Mouse (Mus musculus) pancreas, adult 10 weeks (tissue): ENCODE data around the gene Nmb. TPM values are rescaled to one million over a fixed set of nuclear protein-coding genes. Genes with fewer than 3 reads are reported as not detected.

Experiments used
- polyA plus RNA-seq: library from polyadenylated mRNA; stranded (reverse); fragments of 350-450 nt; fragmentation: Illumina TruSeq; extraction: RNeasy Lipid Tissue Mini Kit (QIAGEN cat#74804); gene quantifications from one replicate; pipeline ENCODE4 v1.2.3, GENCODE M21; 2015; ENCODE audit warnings: low read depth, low replicate concordance; ENCODE audit not compliant: insufficient read depth

Gene Nmb
- polyA plus RNA-seq = 9.1 TPM

GRCm38 (mm10) chr7:80904921-80905515, at the start of gene Nmb:
TSS of gene Nmb (minus strand) at chr7:80905076.

GRCm38 (mm10) chr7:80947445-80948350, 42.8 kb upstream of the Nmb start, which contains the start of gene Sec11a:
TSS of gene Sec11a (minus strand) at chr7:80947780.

GRCm38 (mm10) chr7:80900944-80901501, 3.9 kb downstream of the Nmb start, which contains the start of gene Wdr73:
TSS of gene Wdr73 (minus strand) at chr7:80901269.

GRCm38 (mm10) chr7:80860729-80861274, 44.1 kb downstream of the Nmb start, which contains the start of gene Zscan2:
TSS of gene Zscan2 (plus strand) at chr7:80860920.

Other genes starting within 250 kb of the Nmb start
- 3.0 TPM for gene Crtc3, start 216.2 kb downstream of the Nmb start, polyA plus RNA-seq
- gene Iqgap1, start 79.1 kb downstream of the Nmb start, polyA plus RNA-seq = 16.0 TPM
- gene Zscan2, start 44.2 kb downstream of the Nmb start, polyA plus RNA-seq = 1.4 TPM
- 4.3 TPM for gene Wdr73, start 3.8 kb downstream of the Nmb start, polyA plus RNA-seq
- gene Sec11a, start 42.7 kb upstream of the Nmb start, polyA plus RNA-seq = 29.6 TPM
- gene Zfp592, start 88.6 kb upstream of the Nmb start, polyA plus RNA-seq = 12.7 TPM
- gene Alpk3, start 152.5 kb upstream of the Nmb start, polyA plus RNA-seq = 0.98 TPM
- not detected for gene Slc28a1, start 209.7 kb upstream of the Nmb start, polyA plus RNA-seq